Mouse (Mus musculus) adrenal gland, postnatal 14 days (tissue): ENCODE data around the gene C87436. TPM values are rescaled to one million over a fixed set of nuclear protein-coding genes. Genes with fewer than 3 reads are reported as not detected.

Experiments used
- DNase-seq: peaks from one replicate; pipeline ENCODE4 v3.0.0; 2021; ENCODE audit warnings: mixed read lengths
- total RNA-seq: library from RNA; stranded (reverse); gene quantifications from 2 replicates; pipeline ENCODE4 v1.2.3, GENCODE M21; 2021

The C87436 gene
- total RNA-seq, 1 experiment from 2014 or later = 15.6 TPM

GRCm38 (mm10) chr6:86510979-86511378, 72.8 kb downstream of the C87436 start:
- DNase-seq = no peak

GRCm38 (mm10) chr6:86513296-86513695, 75.1 kb downstream of the C87436 start:
- no peak for DNase-seq

- peak; percentile 75 for DNase-seq
Measured at GRCm38 (mm10) chr6:86516021-86516420, 77.8 kb downstream of the C87436 start.

DNA sequence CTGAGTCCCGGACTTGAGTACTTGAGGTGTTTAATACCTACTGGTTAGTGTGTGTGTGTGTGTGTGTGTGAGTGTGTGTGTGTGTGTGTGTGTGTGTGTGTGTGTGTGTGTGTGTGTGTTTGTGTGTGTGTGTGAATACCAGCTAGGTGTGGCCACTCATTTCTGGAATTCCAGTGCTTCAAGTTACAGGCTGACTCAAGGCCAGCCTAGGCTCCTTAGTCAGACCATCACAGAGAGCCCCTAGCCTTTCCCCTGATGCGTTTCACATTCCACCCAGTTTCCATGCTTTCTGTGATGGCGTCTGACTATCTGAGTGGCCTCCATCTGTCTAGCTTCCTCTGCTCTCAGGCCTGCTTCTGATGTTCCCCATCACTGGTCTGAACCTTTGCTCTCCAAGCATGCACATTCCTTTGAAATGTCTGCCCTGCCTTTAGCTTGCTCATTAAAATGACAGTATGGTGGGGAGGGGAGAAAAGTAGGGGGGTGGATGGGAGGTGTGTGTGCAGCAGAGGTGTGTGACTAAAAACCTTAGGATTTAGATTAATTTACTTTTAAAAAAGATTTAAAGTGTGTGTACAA, 81.7 kb downstream of the C87436 start:
- DNase-seq = no peak

- DNase-seq = no peak
Measured at GRCm38 (mm10) chr6:86522001-86522911, 84.1 kb downstream of the C87436 start.

Other genes starting within 250 kb of the C87436 start
- gene Tgfa, start 243.2 kb upstream of the C87436 start, total RNA-seq = 7.7 and 9.7 TPM in 2 replicates
- gene Fam136a, start 72.7 kb upstream of the C87436 start, total RNA-seq = 84.9 and 89.9 TPM in 2 replicates
- 248 and 268 TPM in 2 replicates for gene Snrpg, start 67.1 kb upstream of the C87436 start, total RNA-seq
- gene Pcyox1, start 41.2 kb upstream of the C87436 start, total RNA-seq = 145 and 151 TPM in 2 replicates
- gene Tia1, start 34.2 kb upstream of the C87436 start, total RNA-seq = 48.8 and 69.5 TPM in 2 replicates
- gene Gm44790, start 11.7 kb upstream of the C87436 start, total RNA-seq = 0.78 TPM in 1 of 2 replicates, not detected in the other
- 260 TPM in 2 replicates for gene Pcbp1, start 87.9 kb downstream of the C87436 start, total RNA-seq
- gene Asprv1, start 189.8 kb downstream of the C87436 start, total RNA-seq = 0.41 TPM in 1 of 2 replicates, not detected in the other
- 11.0 and 12.3 TPM in 2 replicates for gene Mxd1, start 230.8 kb downstream of the C87436 start, total RNA-seq
- 65.4 and 68.1 TPM in 2 replicates for gene Snrnp27, start 246.1 kb downstream of the C87436 start, total RNA-seq